Mouse (Mus musculus) fat pad, adult 2 months (tissue): ENCODE measurements around the gene Frg2f1.

Experiments
- DNase-seq: peaks from one replicate; pipeline ENCODE4 v3.0.0-alpha.2; 2011; ENCODE audit warnings: low read depth, low spot score; ENCODE audit errors: extremely low read depth

The Frg2f1 gene

DNA sequence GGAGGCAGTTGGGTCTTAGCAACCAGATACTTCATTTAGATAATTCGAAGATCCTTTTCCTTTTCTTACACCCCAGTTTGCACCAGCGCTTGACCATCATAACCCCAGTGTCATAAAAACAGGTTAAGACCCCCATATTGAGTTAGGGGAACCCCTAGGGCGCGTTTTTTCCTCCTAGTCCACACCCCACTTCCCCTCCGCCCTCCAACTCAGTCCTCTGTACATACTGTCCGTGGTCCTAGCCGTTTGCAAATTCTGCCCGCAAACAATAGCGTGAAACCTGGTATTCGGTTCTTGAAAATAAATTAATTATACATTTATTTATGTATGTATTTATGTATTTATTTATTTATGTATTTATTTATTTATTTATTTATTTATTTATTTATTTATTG is 46.4 kb downstream of the Frg2f1 start:
- DNase-seq: no peak

DNA sequence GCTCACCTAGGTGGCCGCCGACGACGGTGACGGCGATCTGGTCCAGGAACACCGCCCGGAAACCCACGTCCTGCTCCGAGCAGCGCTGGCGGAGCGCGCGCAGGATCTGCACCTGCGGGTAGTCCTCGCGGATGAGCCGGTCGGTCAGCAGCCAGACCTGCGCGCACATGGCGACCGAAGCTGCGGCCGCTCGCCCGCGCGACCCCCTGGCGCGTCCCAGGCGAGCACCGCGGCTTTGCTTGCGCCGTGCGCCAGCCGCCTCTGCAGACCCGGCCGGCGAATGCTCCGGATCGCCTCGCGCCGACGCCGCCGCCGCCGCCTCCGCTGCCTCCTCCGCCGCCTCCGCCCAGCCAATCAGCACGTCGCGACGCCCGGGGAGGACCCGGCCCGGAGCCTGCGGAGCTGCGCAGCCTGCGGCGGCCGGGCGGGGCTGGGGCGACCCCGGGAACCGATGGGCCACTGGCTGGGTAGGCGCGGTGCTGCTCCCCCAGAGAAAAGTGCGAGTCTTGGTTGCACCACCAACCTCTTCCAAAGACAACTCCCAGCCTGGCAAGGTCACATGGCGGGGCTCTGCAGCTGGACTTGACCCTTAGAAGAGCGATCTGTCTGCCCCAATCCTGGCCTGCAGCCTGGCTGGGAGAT is 46.9 kb downstream of the Frg2f1 start, which contains the start of gene Rimkla:
Rimkla (minus strand) TSS at position 338 of the 642 bp plus-strand sequence.
- DNase-seq: no peak

DNA sequence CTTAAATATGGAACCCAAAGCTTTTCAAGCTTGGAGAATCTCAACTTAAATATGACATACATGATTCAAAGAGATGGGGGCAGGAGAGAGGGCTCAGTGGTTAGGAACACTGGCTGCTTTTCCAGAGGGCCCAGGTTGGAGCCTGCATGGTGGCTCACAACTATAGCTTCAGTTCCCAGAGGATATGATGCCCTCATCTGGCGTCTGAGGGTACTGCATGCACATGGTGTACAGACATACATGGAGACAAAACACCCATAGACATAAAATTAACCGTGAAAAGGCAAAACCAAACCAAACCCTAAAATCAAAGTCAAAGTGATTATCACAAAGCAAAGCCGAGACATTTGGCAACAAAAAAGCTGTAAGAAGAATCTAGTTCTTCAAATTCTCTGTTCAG is 48.5 kb downstream of the Frg2f1 start:
- no peak for DNase-seq

DNA sequence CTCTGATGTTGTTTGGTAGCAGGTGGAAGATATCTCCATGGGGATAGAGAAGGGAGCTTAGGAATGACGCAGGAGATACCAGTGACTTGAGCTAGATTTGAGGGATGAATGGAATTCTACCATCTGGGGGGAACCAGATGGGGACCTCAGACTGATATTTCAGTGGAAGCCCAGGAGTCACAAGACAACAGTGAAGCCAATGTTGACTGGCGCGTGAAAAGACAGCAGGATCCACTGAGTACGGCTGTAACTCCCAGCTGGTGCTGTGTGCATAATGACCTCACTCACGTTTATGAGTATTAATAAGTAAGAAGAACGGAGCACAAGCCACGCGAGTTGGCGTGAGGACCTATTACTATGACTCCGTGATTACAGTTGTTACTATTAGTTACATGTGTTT is 49.7 kb downstream of the Frg2f1 start:
- DNase-seq: no peak

DNA sequence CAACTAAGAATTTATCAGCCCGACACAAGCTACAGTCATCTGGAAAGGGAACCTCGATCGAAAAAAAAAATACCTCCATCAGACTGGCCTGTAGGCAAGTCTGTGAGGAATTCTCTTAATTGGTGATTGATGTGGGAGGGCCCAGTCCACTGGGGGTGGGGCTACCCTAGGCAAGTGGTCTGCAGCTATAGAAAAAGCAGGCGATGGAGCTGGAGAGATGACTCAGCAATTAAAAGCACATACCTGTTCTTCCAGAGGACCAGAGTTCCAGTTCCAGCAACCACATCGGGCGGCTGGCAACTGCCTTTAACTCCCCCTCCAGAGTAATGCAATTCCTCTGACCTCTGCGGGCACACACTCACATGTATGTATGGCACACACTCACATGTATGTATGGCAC is 54.4 kb downstream of the Frg2f1 start:
- no peak for DNase-seq

DNA sequence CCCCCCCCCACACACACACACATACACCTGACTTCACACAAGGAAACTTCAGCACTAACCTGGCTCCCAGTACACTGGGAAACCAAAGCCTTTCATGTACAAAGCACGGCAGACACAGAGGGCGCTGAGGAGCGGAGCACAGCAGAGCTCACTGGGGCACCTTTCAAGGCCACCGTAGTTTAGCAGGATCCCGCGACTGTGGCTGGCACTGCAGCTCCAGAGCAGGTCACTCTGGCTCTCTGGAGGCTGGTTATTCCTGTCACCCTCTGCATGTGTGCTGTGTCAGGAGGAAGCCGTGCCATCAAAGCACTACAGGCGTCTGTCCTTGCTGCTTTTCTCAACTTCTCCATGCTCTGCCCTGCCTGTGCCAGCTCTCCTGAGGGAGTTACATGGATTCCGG is 56.3 kb downstream of the Frg2f1 start:
- no peak for DNase-seq
